Mouse (Mus musculus): ENCODE results near the gene Rita1. TPM values are rescaled to one million over a fixed set of nuclear protein-coding genes. Genes with fewer than 3 reads are reported as not detected.

Rita1 gene
- polyA plus RNA-seq, 1 experiment from 2014 or later = 14.3 TPM

DNA sequence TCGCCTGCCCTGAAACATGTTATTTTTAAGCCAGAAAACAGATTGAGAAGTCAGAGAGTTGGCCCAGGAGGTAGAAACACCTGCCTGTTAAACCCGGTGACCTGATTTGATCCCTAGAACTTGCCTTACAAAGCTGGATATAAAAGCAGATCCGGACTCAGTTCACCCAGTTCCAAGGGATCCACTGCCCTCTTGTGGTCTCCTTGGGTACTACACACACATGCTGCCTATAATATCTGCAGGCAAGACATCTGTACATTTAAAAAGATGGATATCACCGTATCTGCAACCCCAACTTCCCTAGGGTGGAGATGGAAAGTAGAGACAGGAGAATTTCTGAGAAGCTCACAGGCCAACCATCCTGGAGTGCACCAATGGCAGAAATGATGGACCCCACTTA is 3.5 kb upstream of the Rita1 start:
- Histone ChIP-seq H3K9ac (ENCODE audit: low read depth, low read length) (no peak overlapping the region), H3K4me3 (replicated peaks; ENCODE audit: low read depth, low read length) (no peak overlapping the region), H3K27me3 (ENCODE audit: insufficient read depth, low read length) (no peaks in the 10 kb centered on the region), H3K4me2 (ENCODE audit: low read length) (no peak overlapping the region), H3K36me3 (ENCODE audit: insufficient read depth, low read length) (peaks cover 40% of the 10 kb centered on the region), H3K9me3 (replicated peaks; ENCODE audit: low read length) (no peaks in the 10 kb centered on the region), H3K27ac (no peak overlapping the region), H3K4me1 (replicated peaks; ENCODE audit: insufficient read depth, low read length) (peaks cover 11% of the 10 kb centered on the region; the same call in 1 of the 2 replicates)
- ATAC-seq (replicated peaks; ENCODE audit: low FRiP score, low read depth) = no peak
- no peak for DNase-seq (ENCODE audit: low spot score)
- peak; percentile 65 for TF ChIP-seq CTCF (IDR thresholded peaks at IDR 0.05; ENCODE audit: low read depth)
- WGBS = 96% methylated on average over 4 of the region's 4 CpGs

DNA sequence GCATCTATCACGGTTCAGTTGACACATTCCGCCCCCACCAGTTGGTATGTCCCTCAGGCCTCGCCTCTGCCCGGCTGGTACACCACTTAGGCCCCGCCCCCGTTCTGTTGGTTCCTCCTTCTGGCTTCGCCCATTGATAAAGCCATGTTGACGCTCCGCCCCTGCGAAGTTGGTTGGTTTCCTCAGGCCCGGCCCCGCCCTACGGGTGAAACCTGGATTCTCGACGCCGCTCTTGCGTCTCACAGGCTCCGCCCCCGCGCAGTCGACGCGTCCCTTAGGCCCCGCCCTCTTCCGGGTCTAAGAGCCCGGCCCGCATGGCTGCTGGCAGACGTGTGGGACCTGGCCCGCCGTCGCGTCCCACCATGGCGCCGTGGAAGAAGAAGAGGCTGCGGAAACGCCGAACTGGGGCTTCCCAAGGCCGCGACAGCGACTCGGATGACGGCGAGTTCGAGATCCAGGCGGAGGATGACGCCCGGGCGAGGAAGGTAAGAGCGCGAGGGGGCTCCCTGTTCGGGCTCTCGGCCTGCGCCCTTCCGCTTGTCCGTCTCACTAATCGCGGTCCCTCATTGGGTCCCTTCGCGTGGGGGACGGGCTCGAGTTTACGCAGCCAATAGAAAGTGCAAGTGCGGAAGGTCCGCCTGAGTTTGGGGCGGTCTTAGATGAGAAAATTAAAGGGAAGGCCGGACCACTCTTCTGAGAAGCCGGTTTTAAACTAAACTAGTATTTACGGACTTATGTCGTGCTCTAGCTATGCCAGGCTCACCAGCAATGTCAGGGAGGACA is 624 bp upstream of the Rita1 start:
- DNase-seq (ENCODE audit: low spot score) (peak; percentile 100), ATAC-seq (replicated peaks; ENCODE audit: low FRiP score, low read depth) (peak; percentile 92)
- H3K4me1 ChIP-seq (replicated peaks; ENCODE audit: insufficient read depth, low read length) = peaks cover 11% of the 10 kb centered on the region; the same call in 1 of the 2 replicates
- WGBS = under 1% methylated on average over 69 of the region's 69 CpGs
- no peaks in the 10 kb centered on the region for H3K9me3 ChIP-seq (replicated peaks; ENCODE audit: low read length)
- peak; percentile 8; the same call in 1 of the 2 replicates for TF ChIP-seq CTCF (IDR thresholded peaks at IDR 0.05; ENCODE audit: low read depth)
- H3K9ac ChIP-seq (ENCODE audit: low read depth, low read length) = peak overlapping the region; percentile 70
- H3K4me2 ChIP-seq (ENCODE audit: low read length) = peak overlapping the region; percentile 92
- H3K36me3 ChIP-seq (ENCODE audit: insufficient read depth, low read length) = peaks cover 13% of the 10 kb centered on the region; the same call in 1 of the 2 replicates
- no peaks in the 10 kb centered on the region for H3K27me3 ChIP-seq (ENCODE audit: insufficient read depth, low read length)
- H3K4me3 ChIP-seq (replicated peaks; ENCODE audit: low read depth, low read length) = peak overlapping the region; percentile 59
- peak overlapping the region; percentile 85 for H3K27ac ChIP-seq

DNA sequence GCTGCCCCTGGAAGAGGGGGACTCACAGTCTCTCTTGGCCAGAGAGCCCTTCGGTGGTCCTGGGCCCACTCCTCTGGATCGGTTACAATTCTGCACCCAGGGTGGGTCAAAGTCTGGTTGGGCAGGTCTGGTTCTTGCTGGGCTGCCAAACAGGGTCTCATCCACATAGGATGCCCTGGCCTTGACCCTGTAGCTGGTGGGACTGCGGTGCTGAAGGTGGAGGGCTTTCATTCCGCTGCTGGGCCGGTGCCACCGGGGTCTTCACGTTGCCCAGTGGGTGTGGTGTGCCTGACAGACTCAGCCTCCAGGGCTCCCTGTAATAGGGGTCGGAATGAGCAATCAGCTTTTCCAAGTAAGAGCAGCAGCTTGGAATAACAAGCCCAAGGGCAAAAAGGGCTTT is 973 bp downstream of the Rita1 start:
- Histone ChIP-seq H3K4me1 (replicated peaks; ENCODE audit: insufficient read depth, low read length) (peaks cover 11% of the 10 kb centered on the region; the same call in 1 of the 2 replicates), H3K4me2 (ENCODE audit: low read length) (peak overlapping the region; percentile 92), H3K36me3 (ENCODE audit: insufficient read depth, low read length) (no peaks in the 10 kb centered on the region), H3K9ac (ENCODE audit: low read depth, low read length) (peak overlapping the region; percentile 69), H3K4me3 (replicated peaks; ENCODE audit: low read depth, low read length) (peak overlapping the region; percentile 59), H3K9me3 (replicated peaks; ENCODE audit: low read length) (no peaks in the 10 kb centered on the region), H3K27me3 (ENCODE audit: insufficient read depth, low read length) (no peaks in the 10 kb centered on the region), H3K27ac (no peak overlapping the region)
- DNase-seq (ENCODE audit: low spot score) = no peak
- TF ChIP-seq CTCF (IDR thresholded peaks at IDR 0.05; ENCODE audit: low read depth) = no peak
- ATAC-seq (replicated peaks; ENCODE audit: low FRiP score, low read depth) = no peak
- 43% methylated on average over 8 of the region's 8 CpGs for WGBS

DNA sequence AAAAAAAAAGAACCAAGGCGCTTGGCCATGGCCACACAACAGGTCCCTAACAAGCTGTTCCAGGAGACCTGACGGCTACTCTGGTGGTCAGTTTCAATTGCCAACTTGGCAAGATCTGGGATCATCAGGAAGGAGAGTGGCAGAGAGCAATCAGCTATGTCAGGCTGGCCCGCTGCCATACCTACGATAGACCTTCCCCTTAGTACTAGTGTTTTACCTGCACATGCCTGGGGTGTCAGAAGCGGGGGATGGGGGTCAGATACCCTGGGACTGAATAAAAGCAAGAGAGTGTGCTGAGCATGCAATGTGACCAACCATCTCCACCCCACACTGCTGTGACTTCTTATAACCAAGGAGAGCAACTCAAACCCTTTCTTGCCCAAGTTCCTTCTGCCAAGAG is 1.5 kb downstream of the Rita1 start:
- DNase-seq (ENCODE audit: low spot score) = no peak
- 86% methylated on average over 5 of the region's 5 CpGs for WGBS
- no peaks in the 10 kb centered on the region for H3K36me3 ChIP-seq (ENCODE audit: insufficient read depth, low read length)
- no peak overlapping the region for H3K27ac ChIP-seq
- no peaks in the 10 kb centered on the region for H3K27me3 ChIP-seq (ENCODE audit: insufficient read depth, low read length)
- no peak overlapping the region for H3K9ac ChIP-seq (ENCODE audit: low read depth, low read length)
- peak overlapping the region; percentile 92; the same call in 1 of the 2 replicates for H3K4me2 ChIP-seq (ENCODE audit: low read length)
- H3K9me3 ChIP-seq (replicated peaks; ENCODE audit: low read length) = no peaks in the 10 kb centered on the region
- H3K4me1 ChIP-seq (replicated peaks; ENCODE audit: insufficient read depth, low read length) = peaks cover 11% of the 10 kb centered on the region; the same call in 1 of the 2 replicates
- H3K4me3 ChIP-seq (replicated peaks; ENCODE audit: low read depth, low read length) = no peak overlapping the region
- TF ChIP-seq CTCF (IDR thresholded peaks at IDR 0.05; ENCODE audit: low read depth) = no peak
- no peak for ATAC-seq (replicated peaks; ENCODE audit: low FRiP score, low read depth)

DNA sequence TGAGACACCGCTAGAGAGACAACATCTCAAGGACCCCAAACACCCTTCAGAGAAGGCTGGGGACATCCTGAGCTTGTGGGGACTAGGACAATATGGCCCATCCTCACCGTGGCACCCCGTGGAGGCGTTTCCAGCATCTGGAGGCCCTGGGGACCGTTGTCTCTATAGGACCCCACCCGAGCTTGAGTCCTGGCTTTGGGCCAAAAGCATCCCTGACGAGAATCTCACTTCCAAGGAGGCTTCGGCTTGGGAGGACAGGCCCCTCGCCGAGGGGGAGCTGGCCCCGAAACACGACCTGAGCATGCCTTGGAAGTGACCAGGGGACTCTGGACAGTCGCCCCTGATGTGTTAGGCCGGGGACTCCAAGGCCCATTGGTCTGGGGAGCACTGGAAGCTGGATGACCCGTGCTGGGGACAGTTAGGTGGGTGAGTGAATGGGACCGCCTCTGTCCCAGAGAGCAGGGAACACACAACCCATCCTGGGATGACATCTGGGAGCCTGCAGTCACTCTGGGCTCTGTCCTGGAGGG is 3.1 kb downstream of the Rita1 start:
- Histone ChIP-seq H3K4me3 (replicated peaks; ENCODE audit: low read depth, low read length) (no peak overlapping the region), H3K36me3 (ENCODE audit: insufficient read depth, low read length) (no peaks in the 10 kb centered on the region), H3K9me3 (replicated peaks; ENCODE audit: low read length) (no peaks in the 10 kb centered on the region), H3K4me1 (replicated peaks; ENCODE audit: insufficient read depth, low read length) (peaks cover 14% of the 10 kb centered on the region; the same call in 1 of the 2 replicates), H3K27me3 (ENCODE audit: insufficient read depth, low read length) (no peaks in the 10 kb centered on the region), H3K9ac (ENCODE audit: low read depth, low read length) (no peak overlapping the region), H3K4me2 (ENCODE audit: low read length) (no peak overlapping the region), H3K27ac (no peak overlapping the region)
- DNase-seq (ENCODE audit: low spot score) (no peak), ATAC-seq (replicated peaks; ENCODE audit: low FRiP score, low read depth) (no peak)
- 85% methylated on average over 16 of the region's 16 CpGs for WGBS
- TF ChIP-seq CTCF (IDR thresholded peaks at IDR 0.05; ENCODE audit: low read depth) = no peak

DNA sequence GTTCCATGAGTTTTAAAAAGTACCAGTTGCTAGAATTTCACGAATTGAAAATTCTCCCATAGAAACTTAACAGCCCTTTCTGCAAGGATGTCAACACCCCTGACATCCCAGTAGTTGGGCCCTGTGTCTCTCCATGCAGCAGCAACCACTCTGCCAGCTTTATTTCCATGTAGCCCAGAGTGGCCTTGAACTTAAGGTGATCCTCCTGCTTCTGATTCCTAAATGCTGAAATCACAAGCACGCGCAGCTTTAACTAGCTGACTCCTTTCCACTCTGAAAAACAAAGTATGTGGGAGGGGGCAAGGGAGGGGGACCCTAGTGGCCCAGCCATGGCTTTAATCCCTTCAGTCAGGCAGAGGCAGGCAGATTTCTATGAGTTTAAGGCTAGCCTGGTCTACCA is 5.1 kb downstream of the Rita1 start:
- Histone ChIP-seq H3K27ac (no peak overlapping the region), H3K4me2 (ENCODE audit: low read length) (no peak overlapping the region), H3K36me3 (ENCODE audit: insufficient read depth, low read length) (no peaks in the 10 kb centered on the region), H3K4me1 (replicated peaks; ENCODE audit: insufficient read depth, low read length) (peaks cover 11% of the 10 kb centered on the region; the same call in 1 of the 2 replicates), H3K4me3 (replicated peaks; ENCODE audit: low read depth, low read length) (no peak overlapping the region), H3K27me3 (ENCODE audit: insufficient read depth, low read length) (no peaks in the 10 kb centered on the region), H3K9ac (ENCODE audit: low read depth, low read length) (no peak overlapping the region), H3K9me3 (replicated peaks; ENCODE audit: low read length) (no peaks in the 10 kb centered on the region)
- ATAC-seq (replicated peaks; ENCODE audit: low FRiP score, low read depth) = no peak
- WGBS = 82% methylated on average over 3 of the region's 3 CpGs
- DNase-seq (ENCODE audit: low spot score) = no peak
- TF ChIP-seq CTCF (IDR thresholded peaks at IDR 0.05; ENCODE audit: low read depth) = no peak
